Mouse (Mus musculus) cerebellum, adult 9-10 months (tissue): ENCODE data around the gene Ebf1.
A peak's percentile ranks its signal among the peaks of the same experiment; 100 is the strongest.

Experiments
- DNase-seq: peaks from one replicate; pipeline ENCODE4 v3.0.0; 2022

The Ebf1 gene

DNA sequence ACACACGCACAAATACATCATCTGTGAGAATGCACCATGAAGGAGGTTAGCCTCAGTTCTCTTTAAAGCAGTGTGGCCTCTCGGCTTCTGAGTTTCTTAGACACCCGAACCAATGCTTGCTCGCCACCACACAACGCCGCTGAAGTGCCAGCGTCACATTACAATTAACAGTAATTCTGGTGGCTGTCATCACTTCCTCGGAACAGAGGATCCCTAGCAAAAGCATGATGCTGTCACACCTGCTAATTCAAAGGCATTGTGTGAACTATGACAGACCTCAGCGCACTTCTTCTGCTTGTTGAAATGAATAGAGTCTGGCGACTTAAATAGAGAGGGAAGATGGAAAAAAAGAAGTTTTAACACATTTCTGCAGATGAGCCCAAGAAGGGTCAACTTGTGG lies 235.8 kb downstream of the Ebf1 start:
- DNase-seq, result no peak

DNA sequence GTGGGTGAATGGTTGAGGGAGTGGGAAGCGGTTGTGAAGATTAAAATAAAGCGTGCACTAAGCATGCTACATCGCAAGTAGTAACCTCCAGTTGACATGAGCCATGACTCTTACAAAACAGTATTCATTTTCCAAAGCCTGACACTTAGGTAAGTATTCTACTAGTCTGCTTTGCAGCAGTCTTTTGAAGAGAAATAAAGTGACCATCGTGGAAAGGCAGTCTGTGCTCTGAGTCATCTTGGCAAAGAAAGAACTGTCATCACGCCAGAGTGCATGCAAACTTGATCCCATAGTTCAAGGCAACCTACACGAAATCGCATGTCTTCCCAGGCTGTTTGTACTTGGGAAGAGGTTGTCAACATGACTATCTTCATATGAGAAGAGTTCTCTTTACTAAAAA lies 237.4 kb downstream of the Ebf1 start:
- no peak for DNase-seq

- DNase-seq, result no peak
Observed at GRCm38 (mm10) chr11:44861108-44861507, 244.0 kb downstream of the Ebf1 start.

DNA sequence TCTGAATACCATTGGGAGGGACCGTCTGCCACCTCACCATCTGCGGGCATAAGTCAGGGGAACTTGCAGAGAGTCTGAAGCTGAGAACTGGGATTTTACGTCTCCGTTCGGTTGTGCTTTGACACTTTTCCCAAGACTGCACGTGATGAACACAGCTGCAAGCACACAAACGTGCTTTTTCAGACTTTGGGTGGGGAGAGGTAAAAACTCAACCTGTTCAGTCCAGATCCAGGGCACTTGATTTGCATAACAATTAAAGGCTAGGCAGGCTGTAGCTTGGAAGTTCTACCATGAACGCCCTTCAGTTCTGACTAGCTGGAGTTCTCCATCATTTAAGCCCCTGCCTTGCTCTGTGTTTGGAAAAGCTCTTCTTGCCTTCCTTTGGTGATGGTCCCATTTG lies 246.8 kb downstream of the Ebf1 start:
- no peak for DNase-seq

- peak; percentile 88 for DNase-seq
Observed at GRCm38 (mm10) chr11:44866476-44867149, 249.5 kb downstream of the Ebf1 start.

DNA sequence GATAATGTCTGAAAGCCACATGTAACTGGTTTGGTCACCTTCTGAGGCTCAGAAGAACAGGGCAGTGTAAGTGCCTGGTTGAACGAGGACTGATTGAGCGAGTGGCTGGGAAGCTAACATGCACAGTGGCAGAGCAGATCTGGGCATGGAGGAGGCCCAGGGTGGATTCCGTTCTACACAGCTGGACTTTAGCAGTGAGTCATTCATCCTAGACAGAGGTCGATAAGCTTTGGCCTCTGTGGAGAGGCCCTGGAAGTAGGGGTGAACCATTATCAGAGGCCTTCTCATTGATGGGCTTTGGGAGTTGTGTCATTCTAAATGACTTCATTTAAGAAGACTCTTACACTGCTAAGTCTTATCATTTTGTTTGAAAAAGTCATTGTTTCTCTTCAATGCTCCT lies 250.3 kb downstream of the Ebf1 start:
- no peak for DNase-seq

DNA sequence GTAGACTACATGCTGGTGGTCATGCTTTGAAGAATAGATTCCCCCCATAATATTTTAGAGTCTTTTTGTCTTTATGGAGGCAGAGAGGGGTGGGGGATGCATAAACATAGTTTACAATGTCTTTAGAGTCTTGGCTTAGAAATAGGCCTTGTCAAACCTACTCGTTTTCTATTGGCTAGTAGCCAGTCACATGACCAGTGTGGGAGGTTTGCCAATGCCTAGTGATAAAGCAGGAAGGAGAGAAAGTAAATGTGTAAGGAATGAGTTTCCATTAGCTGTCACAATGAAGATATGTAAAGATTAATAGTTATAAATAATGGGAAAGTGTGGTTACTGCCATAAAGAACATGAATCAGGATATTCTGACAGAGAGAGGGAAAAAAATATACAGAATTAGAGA lies 256.8 kb downstream of the Ebf1 start:
- DNase-seq, result no peak

DNA sequence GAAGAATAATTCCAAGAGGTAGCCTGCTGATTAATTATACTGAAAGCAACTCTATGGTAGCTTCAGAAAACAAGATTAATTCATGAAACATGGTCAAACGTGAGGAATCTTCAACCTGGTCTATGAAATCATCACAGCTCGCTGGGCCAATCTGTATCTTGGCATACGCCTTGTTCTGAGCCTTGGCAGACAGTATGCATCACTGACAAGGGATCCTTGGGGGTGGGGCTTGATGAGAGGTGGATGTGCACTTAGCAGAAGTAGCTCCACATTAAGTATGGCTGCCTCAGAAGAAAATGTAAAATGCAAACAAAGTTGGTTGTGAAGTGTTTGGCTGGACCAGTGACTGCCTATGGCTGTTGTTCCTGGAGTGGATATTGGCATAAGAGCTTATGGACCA lies 258.1 kb downstream of the Ebf1 start:
- no peak for DNase-seq

DNA sequence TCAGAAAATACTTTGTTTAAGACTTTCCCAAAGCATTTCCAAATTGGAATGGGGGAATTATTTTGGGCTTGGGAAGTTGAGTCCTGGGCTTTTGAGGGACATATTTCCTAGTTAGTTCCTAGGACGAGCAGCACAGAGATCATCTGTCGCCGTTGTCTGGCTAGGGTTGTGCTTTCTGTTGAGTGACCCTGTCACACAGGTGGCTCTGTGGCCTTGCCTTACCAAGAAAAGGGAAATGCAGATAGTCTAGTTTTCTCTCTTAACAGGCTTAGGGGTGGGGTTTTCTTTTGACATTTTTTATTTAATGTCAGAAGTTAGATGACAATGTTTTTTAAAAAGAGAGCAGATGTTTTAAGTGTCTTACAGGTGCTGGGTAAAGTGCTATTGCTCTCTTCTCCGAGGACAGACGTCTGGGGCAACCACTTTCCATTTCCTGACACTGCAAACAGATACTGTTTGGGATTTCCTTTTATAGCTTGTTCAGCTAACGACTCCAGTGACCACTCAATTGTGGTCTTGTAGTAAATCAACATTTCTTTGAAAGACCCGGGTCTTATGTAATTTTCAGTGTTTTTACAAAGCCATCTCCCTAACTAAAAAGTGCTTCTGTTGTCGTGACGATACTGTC lies 264.1 kb downstream of the Ebf1 start:
- no peak for DNase-seq

DNA sequence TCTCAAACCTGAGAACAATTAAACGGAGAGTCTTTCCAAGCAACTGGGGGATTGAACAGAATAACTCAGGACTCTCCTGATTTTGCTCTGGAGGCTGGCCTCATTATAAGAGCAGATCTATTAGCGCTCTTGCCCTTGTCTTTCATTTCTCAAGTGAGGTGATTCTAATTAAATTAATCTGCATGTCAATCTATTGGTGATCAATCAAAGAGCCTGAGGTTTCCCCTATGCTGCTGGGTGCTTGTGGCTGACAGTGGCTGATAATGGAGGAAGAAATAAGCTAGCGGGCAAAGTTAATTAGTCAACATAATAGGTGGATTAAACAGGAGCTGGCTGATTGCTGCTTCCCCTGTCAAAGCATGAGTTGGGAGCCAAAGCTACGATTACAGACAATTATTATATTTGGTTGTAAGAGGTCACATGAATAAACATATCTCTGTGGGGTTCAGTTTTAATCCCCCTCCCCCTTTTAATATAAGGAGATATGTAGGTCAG lies 265.4 kb downstream of the Ebf1 start:
- no peak for DNase-seq

DNA sequence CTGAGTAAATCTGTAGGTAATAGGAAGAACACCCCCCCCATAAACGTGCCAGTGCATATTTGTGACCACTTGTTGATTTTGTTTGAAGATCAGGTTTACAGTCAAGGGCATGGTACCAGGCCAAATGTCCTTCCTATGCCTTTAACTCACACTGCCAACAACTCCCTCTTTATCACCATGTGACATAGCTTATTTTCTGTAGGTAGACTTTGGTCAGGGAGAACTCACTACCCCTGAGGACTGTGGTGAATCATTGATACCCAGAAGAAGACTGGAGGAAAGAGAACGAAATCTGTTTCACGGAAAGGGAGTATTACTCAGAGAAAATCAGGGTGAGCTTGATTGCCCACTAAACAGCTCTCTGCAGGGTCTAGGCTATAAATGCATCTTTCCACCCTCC lies 267.2 kb downstream of the Ebf1 start:
- no peak for DNase-seq

GRCm38 (mm10) chr11:44886897-44887296 lies 269.8 kb downstream of the Ebf1 start:
- DNase-seq, result no peak

DNA sequence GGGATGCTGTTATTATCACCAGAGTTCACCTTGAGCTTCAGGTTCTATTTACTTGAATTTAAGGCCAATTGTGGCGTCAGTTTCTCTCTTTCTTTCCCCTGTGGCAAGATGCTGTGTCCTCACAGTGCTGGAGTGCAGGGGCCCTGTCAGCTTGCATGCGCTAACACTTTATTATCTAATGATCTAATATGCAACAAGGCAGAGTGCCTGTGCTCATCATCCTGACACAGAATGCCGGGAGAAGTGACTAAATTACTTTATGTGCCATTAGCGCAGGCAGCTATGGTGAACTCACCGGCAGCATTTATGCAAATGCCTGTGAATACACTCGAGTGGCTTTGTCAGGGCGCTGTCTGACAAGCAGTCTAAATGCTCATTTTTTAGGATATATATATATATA lies 270.6 kb downstream of the Ebf1 start:
- DNase-seq, result no peak

- DNase-seq, result no peak
Observed at GRCm38 (mm10) chr11:44888390-44888789, 271.3 kb downstream of the Ebf1 start.

- no peak for DNase-seq
Observed at GRCm38 (mm10) chr11:44892814-44893521, 275.9 kb downstream of the Ebf1 start.

DNA sequence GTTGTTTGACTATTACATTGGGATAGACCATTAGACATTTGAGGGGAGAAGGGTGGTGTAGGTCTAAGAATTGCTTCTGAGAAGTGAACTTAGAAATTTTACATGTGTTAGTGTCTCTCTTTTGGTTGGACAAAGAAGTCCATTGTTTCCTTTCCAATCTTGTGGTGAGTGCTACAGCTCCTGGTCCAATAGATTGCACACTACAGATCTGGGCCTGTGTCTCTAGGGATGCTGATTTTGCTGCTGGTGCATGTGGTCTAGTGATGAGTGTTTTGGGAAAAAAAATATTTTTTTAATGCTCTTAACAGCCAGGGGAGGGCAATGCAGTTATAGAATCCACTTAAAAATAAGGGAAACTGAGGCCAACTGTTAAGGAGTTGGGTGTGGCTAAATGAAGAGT lies 276.9 kb downstream of the Ebf1 start:
- DNase-seq, result no peak

DNA sequence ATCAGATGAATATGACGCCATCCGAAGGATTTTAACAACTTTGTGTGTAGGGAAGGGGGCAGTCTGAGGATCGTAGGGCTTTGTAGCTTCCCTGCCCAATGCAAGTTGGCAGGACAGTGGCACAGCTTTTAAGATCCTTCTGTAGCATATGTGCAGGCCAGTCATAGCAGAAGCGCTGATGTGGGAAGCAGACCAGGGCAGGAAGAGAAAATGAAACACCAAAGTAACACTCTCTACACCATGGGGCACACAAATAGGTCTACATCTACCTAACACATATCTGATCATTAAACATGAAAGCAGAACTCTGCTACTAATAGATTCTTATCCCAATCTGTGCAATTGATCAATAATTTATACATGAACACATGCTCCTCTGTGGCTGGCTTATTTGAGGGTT lies 277.7 kb downstream of the Ebf1 start:
- no peak for DNase-seq

DNA sequence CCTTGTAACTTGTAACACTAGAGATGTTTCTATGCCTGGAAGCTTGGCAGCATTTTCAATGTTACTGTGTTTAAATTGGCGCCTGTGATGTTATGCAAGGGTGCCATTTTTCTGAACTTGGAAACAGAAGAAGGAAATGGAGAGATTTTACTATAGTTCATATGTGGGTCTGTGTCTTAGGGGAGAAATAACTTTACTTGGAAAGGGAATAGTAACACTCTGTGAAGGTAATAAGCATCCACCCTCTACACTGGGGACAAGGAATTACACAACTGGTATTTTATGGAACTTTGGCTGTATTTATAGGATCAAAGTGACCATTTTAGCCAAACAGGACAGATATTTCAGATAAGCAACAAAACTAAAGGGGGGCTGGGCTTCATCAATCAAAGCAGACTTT lies 278.8 kb downstream of the Ebf1 start:
- no peak for DNase-seq

- DNase-seq, result no peak
Observed at GRCm38 (mm10) chr11:44897140-44897665, 280.1 kb downstream of the Ebf1 start.

- no peak for DNase-seq
Observed at GRCm38 (mm10) chr11:44899554-44899953, 282.4 kb downstream of the Ebf1 start.

GRCm38 (mm10) chr11:44899965-44900364 lies 282.8 kb downstream of the Ebf1 start:
- DNase-seq, result peak; percentile 22

DNA sequence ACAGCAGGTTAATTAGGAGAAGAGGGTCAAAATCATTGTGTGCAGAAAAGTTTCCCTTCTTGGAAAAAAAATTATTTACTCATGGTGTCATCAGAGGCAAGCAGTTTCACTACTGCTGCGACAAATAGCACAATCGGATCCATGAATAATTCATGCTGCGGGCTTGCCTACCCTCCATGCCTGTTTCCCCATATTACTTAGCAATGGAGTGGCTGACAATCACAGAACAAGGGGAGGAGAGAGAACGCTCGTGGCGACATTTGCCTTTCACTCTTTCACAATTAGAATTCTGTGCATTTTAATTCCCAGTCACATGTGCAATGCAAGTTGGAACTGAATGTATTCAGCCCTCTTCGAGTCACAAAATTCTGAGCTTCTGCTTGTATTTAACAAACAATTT lies 283.4 kb downstream of the Ebf1 start:
- DNase-seq, result no peak

- no peak for DNase-seq
Observed at GRCm38 (mm10) chr11:44901715-44902114, 284.6 kb downstream of the Ebf1 start.

DNA sequence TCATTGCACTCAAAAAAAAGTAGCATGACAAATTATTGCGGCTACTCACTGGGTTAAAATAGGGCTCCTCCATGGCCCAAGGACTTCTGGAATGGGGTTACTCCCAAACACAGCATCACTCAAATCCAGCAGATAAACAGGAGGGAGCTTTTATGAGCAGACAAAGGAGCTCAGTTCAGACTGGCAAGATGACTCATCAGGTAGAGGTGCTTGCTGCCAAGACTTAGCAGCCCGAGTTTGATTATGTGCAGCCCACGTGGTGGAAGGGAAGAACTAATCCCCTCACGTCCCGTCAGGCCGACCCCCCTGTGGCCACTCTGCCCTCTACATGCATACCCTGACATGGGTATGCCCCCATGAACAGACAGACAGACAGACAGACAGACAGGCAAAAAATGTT lies 285.0 kb downstream of the Ebf1 start:
- no peak for DNase-seq
